Mouse (Mus musculus): ENCODE results near the gene Pip5k1b. TPM values are rescaled to one million over a fixed set of nuclear protein-coding genes. Genes with fewer than 3 reads are reported as not detected.
A peak's percentile ranks its signal among the peaks of the same experiment; 100 is the strongest.

Pip5k1b gene
- total and polyA plus RNA-seq, 3 experiments: 14.6 to 23.1 (median 22.2) TPM

DNA sequence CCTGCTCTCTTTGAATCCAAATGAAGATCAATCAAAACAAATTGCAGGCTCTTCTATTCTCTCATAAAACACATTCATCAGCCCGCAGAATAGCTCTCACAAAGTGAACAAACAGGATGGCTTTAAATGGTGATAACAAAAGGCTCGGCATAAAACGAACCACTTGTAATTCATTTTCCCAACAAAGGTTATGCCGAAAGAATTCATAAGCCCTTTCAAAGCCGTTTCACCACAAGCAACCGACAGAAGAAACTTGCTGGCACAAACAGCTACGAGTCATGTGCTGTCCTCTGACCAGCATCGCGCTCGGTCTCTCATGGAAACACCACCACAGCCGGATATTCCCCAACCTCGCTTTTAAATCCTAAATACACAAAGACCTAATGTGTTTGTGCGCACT lies 102.3 kb downstream of the Pip5k1b start:
- TF ChIP-seq POLR2A (IDR thresholded peaks at IDR 0.05; ENCODE audit: insufficient read depth, low read depth, low read length) (no peak), EP300 (IDR thresholded peaks at IDR 0.05; ENCODE audit: insufficient read depth, low read depth, low read length) (no peak), CTCF (IDR thresholded peaks at IDR 0.05) (no peak)
- DNase-seq: peak in 1 of 2 experiments; percentile 9
- H3K27me3 ChIP-seq (ENCODE audit: control insufficient read depth, insufficient read depth, low read length): no peaks in the 10 kb centered on the region
- 53% methylated on average over 13 of the region's 13 CpGs for WGBS
- no peaks in the 10 kb centered on the region for H3K36me3 ChIP-seq (ENCODE audit: control insufficient read depth, insufficient read depth, low read length)
- no peaks in the 10 kb centered on the region; the same call in 1 of the 2 replicates for H3K4me1 ChIP-seq (ENCODE audit: control insufficient read depth, insufficient read depth, low read length)
- intact Hi-C loops (cut with DNase I): loop anchor here (2.0 kb wide), 1 partner anchor 27 kb away; no protein-coding TSS in a partner anchor
- H3K4me3 ChIP-seq: no peak overlapping the region
- H3K9ac ChIP-seq (ENCODE audit: low read depth, low read length): no peak overlapping the region
- peak overlapping the region; percentile 60 for H3K27ac ChIP-seq
- H3K79me2 ChIP-seq (replicated peaks; ENCODE audit: control insufficient read depth, insufficient read depth, low read length): no peaks in the 10 kb centered on the region

DNA sequence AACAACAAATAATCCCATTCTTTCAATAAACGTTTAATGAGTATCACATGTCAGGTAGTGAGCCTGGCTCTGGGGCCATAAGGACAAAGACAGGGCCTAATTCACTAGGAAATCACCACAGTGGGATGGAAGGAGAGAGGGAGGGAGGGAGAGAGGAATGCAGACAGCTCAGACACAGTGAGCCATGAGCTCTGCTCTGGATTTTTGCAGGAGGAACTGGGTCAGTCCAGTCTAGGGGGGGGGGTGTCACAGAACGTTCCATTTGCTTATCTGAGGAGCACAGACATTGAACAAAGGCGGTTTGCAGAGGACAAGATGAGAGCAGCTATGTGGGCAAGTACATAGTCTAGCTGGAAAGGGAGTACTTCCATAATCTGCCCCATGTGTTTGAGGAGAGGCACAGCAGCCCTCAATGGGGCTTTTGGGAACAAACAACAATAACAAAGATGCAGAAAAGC lies 103.2 kb downstream of the Pip5k1b start:
- Histone ChIP-seq H3K27me3 (ENCODE audit: control insufficient read depth, insufficient read depth, low read length) (no peaks in the 10 kb centered on the region), H3K4me3 (no peak overlapping the region), H3K9ac (ENCODE audit: low read depth, low read length) (no peak overlapping the region), H3K4me1 (ENCODE audit: control insufficient read depth, insufficient read depth, low read length) (no peaks in the 10 kb centered on the region; the same call in 1 of the 2 replicates), H3K79me2 (replicated peaks; ENCODE audit: control insufficient read depth, insufficient read depth, low read length) (no peaks in the 10 kb centered on the region), H3K27ac (peak overlapping the region; percentile 60), H3K36me3 (ENCODE audit: control insufficient read depth, insufficient read depth, low read length) (no peaks in the 10 kb centered on the region)
- intact Hi-C loops (cut with DNase I): loop anchor here (2.0 kb wide), 1 partner anchor 26 kb away; no protein-coding TSS in a partner anchor
- DNase-seq: no peak
- WGBS: 11% methylated on average over 3 of the region's 3 CpGs
- TF ChIP-seq EP300 (IDR thresholded peaks at IDR 0.05; ENCODE audit: insufficient read depth, low read depth, low read length) (0 out of 2 replicates have a peak, but pooled peaks have one; percentile 29), POLR2A (IDR thresholded peaks at IDR 0.05; ENCODE audit: insufficient read depth, low read depth, low read length) (no peak), CTCF (IDR thresholded peaks at IDR 0.05) (peak; percentile 31; the same call in 1 of the 2 replicates)

DNA sequence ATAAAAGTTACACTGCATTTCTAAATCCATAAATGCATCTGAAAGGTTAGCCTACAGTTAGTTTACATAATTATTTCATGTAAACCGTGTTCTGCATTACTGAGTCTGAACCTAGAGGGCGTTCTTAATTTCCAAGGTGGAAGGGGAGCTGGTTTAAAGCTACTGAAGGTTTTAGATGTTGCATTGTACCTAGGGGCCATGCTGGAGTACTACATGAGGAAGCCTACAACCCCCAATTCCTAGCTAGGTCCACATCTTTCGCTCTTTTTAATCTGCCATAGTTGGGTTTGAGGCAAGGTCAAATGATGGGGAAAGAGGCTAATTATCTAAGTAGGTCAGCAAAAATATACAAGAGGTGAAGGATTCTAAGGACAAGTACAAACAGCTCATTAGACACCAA lies 104.0 kb downstream of the Pip5k1b start:
- Histone ChIP-seq H3K27me3 (ENCODE audit: control insufficient read depth, insufficient read depth, low read length) (no peaks in the 10 kb centered on the region), H3K4me1 (ENCODE audit: control insufficient read depth, insufficient read depth, low read length) (no peaks in the 10 kb centered on the region; the same call in 1 of the 2 replicates), H3K27ac (peak overlapping the region; percentile 45), H3K36me3 (ENCODE audit: control insufficient read depth, insufficient read depth, low read length) (no peaks in the 10 kb centered on the region), H3K9ac (ENCODE audit: low read depth, low read length) (no peak overlapping the region), H3K4me3 (no peak overlapping the region), H3K79me2 (replicated peaks; ENCODE audit: control insufficient read depth, insufficient read depth, low read length) (no peaks in the 10 kb centered on the region)
- no peak for DNase-seq
- intact Hi-C loops (cut with DNase I): loop anchor here (2.0 kb wide), 1 partner anchor 25 kb away; no protein-coding TSS in a partner anchor
- no peak for TF ChIP-seq EP300 (IDR thresholded peaks at IDR 0.05; ENCODE audit: insufficient read depth, low read depth, low read length)
- 0 out of 2 replicates have a peak, but pooled peaks have one; percentile 1 for TF ChIP-seq CTCF (IDR thresholded peaks at IDR 0.05)
- WGBS: 83% methylated on average over 3 of the region's 3 CpGs

DNA sequence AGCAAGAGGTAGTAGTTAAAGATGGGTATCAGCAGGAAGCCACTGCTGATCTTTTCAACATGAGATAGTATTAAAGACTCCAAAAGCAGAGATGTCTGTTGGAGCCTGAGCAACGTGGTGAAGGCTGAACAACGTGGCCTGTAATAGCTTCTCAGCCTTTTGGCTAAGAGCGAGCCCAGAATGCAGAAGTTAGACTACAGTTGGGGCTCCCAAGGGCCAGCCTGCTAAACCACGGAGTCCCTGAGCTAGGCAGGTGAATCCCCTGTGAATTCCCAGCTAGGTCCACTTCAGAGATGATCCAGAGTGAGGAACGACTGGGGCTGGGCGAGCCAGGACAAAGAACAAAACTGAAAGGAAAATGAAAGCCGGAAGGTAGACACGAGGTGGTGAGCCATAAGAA lies 104.9 kb downstream of the Pip5k1b start:
- intact Hi-C loops (cut with DNase I): no loop called here
- WGBS: 88% methylated on average over 8 of the region's 8 CpGs

DNA sequence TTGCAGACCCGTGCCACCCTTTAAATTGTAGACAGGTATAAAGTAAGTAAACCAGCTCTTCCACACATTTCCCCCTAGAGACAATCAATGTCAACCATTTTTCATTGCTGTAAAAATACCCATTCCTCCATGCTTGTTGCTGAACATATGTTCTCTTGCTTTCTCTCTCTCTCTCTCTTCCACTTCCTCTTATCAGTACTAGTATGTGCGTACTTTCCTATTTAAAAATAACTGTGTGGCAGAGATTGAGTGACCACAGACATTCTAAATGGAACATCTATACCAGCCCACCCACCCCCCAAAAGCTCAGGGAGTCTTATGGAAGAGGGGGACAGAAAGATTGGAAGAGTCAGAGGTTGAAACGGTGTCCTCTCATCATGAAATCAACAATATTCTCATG lies 111.3 kb downstream of the Pip5k1b start:
- 60% methylated on average over 3 of the region's 3 CpGs for WGBS
- intact Hi-C loops (cut with DNase I): no loop called here
- H3K36me3 ChIP-seq (ENCODE audit: control insufficient read depth, insufficient read depth, low read length): peaks cover 3% of the 10 kb centered on the region; the same call in 1 of the 2 replicates
- H3K4me3 ChIP-seq: no peak overlapping the region
- H3K9ac ChIP-seq (ENCODE audit: low read depth, low read length): no peak overlapping the region
- no peaks in the 10 kb centered on the region for H3K27me3 ChIP-seq (ENCODE audit: control insufficient read depth, insufficient read depth, low read length)
- no peaks in the 10 kb centered on the region for H3K4me1 ChIP-seq (ENCODE audit: control insufficient read depth, insufficient read depth, low read length)
- H3K79me2 ChIP-seq (replicated peaks; ENCODE audit: control insufficient read depth, insufficient read depth, low read length): no peaks in the 10 kb centered on the region
- H3K27ac ChIP-seq: no peak overlapping the region
- DNase-seq: no peak
- TF ChIP-seq CTCF (IDR thresholded peaks at IDR 0.05): no peak
- TF ChIP-seq POLR2A (IDR thresholded peaks at IDR 0.05; ENCODE audit: insufficient read depth, low read depth, low read length): no peak
- TF ChIP-seq EP300 (IDR thresholded peaks at IDR 0.05; ENCODE audit: insufficient read depth, low read depth, low read length): no peak

More for the DNA sequence above, 104.9 kb downstream of the Pip5k1b start:
- Histone ChIP-seq H3K4me3 (no peak overlapping the region), H3K9ac (ENCODE audit: low read depth, low read length) (no peak overlapping the region), H3K27me3 (ENCODE audit: control insufficient read depth, insufficient read depth, low read length) (no peaks in the 10 kb centered on the region), H3K79me2 (replicated peaks; ENCODE audit: control insufficient read depth, insufficient read depth, low read length) (no peaks in the 10 kb centered on the region), H3K36me3 (ENCODE audit: control insufficient read depth, insufficient read depth, low read length) (no peaks in the 10 kb centered on the region), H3K4me1 (ENCODE audit: control insufficient read depth, insufficient read depth, low read length) (no peaks in the 10 kb centered on the region; the same call in 1 of the 2 replicates), H3K27ac (no peak overlapping the region)
- DNase-seq: no peak
- TF ChIP-seq CTCF (IDR thresholded peaks at IDR 0.05): no peak
- TF ChIP-seq EP300 (IDR thresholded peaks at IDR 0.05; ENCODE audit: insufficient read depth, low read depth, low read length): no peak
- TF ChIP-seq POLR2A (IDR thresholded peaks at IDR 0.05; ENCODE audit: insufficient read depth, low read depth, low read length): no peak

DNA sequence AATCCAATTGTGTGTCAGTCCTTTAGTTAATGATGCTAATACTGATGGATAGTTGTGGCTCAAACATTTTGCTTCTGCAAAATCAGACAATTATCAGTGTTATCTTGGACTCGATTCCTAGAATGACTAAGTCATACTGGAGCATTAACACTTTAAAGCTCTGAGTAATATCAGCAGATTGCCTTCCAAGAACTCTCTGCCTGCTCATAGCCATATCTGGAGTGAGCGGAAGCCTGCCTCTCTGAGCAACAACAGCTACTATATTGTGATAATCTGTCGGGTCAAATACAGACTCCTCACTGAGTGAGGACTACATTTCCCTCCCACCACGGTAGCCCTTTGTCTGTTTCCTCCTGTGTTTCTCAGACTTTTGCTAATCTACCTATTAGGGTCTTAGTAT lies 116.0 kb downstream of the Pip5k1b start:
- no peak overlapping the region for H3K27ac ChIP-seq
- intact Hi-C loops (cut with DNase I): no loop called here
- no peaks in the 10 kb centered on the region for H3K4me1 ChIP-seq (ENCODE audit: control insufficient read depth, insufficient read depth, low read length)
- TF ChIP-seq CTCF (IDR thresholded peaks at IDR 0.05) (no peak), EP300 (IDR thresholded peaks at IDR 0.05; ENCODE audit: insufficient read depth, low read depth, low read length) (no peak), POLR2A (IDR thresholded peaks at IDR 0.05; ENCODE audit: insufficient read depth, low read depth, low read length) (no peak)
- 28% methylated on average over 4 of the region's 4 CpGs for WGBS
- no peak for DNase-seq
- H3K27me3 ChIP-seq (ENCODE audit: control insufficient read depth, insufficient read depth, low read length): no peaks in the 10 kb centered on the region
- no peak overlapping the region for H3K9ac ChIP-seq (ENCODE audit: low read depth, low read length)
- H3K79me2 ChIP-seq (replicated peaks; ENCODE audit: control insufficient read depth, insufficient read depth, low read length): no peaks in the 10 kb centered on the region
- no peak overlapping the region for H3K4me3 ChIP-seq
- peaks cover 3% of the 10 kb centered on the region; the same call in 1 of the 2 replicates for H3K36me3 ChIP-seq (ENCODE audit: control insufficient read depth, insufficient read depth, low read length)
